Mouse (Mus musculus): ENCODE data around the gene Sipa1l3.

Gene Sipa1l3

DNA sequence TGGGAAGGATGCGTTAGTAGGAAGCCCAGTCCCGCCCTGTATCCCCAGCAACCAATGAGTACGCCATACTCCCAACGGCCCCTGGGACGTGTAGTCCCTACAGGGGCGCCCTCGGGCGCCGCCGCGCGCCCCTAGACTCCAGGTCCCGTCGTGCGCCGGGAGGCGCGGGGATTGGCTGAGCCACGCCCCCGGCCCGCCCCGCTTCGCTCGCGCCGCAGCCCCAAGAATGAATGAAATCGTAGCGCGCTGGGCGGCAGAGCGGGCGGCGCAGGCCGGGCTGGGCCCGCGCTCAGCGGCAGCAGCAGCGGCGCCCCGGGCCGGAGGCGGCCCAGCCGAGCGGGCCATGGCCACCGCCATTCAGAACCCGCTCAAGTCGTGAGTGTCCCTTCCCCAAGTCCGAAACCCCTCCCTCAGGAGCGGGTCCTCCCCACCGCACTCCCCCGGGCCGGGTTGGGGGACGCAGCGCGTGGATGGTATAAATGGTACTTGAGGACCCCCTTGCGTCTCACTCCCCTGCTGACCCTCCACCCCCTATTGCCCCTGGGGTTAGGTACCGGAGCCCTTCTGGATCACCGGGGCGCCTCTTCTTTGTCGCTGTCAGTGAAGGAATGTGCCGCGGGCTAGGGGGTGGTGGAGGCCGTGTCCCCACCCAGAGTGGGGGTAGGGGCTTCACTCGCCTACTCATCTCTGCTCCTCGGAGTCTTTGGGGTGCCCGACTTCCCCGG lies 214.5 kb downstream of the Sipa1l3 start, which contains the start of gene Dpf1:
Gene Dpf1, plus strand, starts transcription at position 214 of the 725 bp plus-strand sequence.
- peak; percentile 39 for DNase-seq (ENCODE audit: low spot score)

DNA sequence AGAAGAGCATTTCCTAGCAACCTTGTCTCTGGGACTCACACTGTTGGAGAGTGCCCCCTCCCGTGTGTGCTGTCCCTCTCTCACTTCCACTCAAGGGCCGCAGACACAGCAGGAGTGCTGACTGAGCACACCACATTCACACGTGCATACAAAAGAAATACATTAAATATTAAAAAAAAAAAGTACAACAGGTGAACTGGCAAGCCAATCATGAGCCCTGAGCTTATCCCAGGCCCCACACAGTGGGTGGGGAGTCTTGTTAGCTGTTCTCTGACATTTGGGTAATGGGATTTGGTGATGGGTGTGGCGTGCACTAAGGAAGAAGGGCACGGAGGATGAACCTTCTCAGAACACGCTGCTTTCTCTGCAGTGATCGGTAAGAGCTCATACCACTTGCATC lies 215.8 kb downstream of the Sipa1l3 start:
- DNase-seq (ENCODE audit: low spot score): no peak

DNA sequence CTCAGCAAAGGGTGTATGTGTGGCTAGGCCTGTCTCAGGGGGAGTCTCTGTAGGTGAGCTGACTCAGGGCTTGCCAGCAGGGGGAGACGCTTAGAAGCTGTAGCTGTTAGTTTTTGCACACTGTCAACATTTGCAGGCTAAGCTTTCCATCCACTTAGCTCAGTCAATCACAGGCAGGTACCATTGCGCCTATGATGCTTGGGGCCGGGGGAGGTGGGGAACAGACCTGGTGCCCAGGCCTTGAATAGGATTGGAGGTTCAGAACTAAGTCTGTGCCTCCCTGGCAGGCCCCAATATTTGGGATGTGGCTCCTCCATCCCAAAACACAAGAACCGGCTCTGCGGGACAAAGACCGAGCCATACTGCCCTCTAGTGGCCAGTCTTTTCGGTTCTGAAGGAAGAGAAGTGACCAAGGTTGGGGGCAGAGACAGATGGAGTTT lies 217.3 kb downstream of the Sipa1l3 start:
- DNase-seq (ENCODE audit: low spot score): peak; percentile 32

DNA sequence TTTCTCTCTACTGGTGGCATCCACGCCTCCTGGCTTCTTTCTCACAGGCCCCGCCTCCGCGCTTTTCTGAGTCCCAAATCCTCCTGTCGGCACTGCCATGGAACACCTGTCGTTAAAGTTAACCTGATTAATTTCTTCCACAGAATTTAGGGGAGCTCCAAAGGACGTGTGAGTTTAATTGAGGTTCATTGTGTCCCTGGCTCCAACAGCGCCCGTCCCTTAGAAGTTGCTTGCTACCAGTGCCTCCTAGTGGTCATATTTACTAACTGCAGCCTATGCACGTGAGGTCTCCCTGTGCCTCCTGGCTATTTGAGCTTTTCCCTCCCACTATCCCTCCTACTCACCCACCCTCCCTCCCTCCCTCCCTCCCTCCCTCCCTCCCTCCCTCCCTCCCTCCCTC lies 221.4 kb downstream of the Sipa1l3 start:
- DNase-seq (ENCODE audit: low spot score): peak; percentile 61

DNA sequence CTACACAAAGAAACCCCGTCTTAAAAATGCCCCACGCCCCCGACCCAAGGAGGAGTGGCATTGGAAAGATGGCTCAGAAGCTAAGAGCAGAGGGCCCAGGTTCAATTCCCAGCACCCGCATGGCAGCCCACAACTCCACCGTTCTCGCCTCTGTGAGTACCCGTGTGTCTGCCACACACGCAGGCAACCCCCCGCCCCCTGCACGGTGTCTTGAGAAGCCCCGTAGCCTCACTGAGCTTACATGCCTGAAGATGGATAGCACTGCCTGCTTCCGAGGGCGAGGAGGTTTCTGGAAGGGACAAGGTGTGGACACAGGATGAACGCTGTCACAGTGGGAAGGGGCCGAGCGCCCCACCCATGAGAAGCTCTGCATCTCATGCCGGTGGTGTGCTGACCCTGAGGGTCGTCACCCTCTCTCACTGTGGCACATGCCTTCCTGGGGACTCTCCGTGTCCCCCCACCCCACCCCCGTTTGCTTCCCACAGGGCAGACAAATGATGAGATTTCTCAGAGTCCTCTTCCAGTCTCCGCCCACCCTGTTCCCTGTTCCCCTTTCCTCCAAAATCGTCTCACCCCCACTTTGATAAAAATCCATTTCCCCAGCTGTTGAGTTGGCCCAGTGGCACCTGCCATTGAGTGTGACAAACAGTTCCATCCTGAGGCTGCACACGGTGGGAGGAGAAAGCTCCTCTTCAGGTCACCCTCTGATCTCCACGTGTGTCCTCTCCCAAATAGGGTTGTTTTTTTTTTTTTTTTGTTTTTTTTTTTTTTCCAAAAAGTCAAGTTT lies 222.4 kb downstream of the Sipa1l3 start:
- DNase-seq (ENCODE audit: low spot score): no peak

DNA sequence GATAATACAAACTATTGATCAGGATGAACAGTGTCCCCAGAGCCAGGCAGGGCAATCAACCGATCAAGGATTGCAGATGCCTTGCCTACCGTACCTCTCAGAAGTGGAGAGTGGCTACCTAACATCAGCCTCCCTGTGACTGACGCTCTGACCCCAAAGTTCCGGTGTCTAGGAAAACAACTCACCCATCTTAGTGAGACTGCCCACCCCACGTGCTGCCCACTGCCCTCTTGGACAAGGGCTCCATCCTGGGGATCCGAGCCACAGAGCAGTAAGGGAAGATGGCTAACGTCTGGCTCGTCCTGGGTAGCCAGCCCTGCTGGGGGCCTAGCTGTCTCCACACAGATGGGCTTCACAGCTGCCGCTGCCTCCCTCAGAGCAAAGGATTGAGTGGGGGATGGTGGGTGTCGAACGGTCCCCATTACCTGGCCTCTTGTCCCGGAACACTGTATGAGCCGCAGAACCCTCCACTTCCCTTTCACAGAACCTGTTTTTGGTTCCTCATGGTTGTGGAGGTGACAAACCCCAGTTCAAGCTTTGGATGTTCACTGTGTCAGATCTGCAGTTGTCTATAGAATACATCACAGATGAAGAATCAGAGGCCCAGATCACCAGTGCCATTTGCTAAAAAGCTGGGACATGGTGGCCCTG lies 224.2 kb downstream of the Sipa1l3 start:
- DNase-seq (ENCODE audit: low spot score): no peak

DNA sequence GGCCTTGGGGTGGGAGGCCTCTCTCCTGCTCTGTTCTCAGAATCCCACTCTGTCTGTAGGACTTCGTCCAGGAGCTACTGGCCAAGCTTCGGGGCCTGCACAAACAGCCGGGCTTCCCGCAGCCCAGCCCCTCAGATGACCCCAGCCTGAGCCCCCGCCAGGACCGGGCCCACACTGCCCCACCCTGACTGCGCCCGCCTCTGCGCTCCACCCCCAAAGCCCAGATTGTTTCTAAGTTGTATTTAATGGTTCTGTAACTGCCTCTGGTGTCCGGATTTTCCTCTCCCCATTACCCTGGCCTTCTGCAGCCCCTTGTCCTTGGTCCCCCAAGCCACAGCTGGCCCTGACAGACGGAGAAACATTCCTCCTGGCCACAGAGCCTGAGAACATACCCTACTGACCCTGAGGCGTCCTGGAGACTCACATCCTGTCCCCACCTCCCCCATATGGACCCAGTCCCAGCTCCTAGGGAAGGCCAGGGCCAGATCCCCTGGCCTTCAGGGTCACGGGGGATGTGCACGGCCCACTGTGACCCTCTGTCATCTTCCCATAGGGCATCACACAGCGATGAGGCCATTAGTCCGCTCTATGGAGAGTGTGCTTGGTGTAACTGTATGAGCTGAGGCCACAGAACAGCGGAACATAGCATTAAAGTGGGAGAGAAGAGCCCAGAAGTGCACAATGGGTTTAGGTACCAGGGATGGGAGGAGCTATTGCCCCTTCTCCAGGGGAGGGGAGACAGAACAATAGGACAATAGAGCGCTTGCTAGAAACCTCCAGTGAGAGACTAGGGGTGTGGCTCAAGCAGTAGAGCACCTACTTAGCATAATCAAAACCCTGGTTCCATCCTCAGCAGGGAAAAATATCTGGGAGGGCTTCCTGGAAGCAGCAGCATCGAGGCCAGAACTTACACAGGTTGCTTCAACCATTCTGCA lies 225.0 kb downstream of the Sipa1l3 start:
- no peak for DNase-seq (ENCODE audit: low spot score)

DNA sequence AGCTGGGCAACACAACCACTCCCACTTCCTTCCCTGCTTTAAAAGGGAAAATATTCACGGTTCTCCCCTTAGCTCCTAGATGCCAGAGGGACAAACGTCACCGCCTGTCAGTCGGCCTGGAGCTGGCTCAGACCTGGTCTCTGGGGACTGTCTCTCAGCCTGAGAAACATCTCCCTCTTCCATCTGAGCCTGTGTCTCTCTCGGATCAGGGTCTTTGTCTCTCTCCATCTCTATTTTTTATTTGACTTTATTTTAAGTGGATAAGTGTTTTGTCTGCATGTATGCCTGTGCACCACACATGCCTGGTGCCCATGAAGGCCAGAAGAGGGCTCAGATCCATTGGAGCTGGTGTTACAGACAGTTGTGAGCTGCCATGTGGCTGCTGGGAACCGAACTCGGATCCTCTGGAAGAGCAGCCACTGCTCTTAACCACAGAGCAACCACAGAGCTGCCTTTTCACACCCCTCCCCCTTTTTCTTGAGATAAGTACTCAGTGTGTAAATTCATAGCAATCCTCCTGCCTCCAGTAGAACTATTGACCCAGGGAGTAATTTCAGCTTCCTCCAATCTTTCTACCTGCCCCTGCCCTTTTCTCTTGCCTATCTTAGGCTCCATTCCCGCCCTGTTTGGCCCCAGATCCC lies 225.9 kb downstream of the Sipa1l3 start:
- DNase-seq (ENCODE audit: low spot score): no peak

DNA sequence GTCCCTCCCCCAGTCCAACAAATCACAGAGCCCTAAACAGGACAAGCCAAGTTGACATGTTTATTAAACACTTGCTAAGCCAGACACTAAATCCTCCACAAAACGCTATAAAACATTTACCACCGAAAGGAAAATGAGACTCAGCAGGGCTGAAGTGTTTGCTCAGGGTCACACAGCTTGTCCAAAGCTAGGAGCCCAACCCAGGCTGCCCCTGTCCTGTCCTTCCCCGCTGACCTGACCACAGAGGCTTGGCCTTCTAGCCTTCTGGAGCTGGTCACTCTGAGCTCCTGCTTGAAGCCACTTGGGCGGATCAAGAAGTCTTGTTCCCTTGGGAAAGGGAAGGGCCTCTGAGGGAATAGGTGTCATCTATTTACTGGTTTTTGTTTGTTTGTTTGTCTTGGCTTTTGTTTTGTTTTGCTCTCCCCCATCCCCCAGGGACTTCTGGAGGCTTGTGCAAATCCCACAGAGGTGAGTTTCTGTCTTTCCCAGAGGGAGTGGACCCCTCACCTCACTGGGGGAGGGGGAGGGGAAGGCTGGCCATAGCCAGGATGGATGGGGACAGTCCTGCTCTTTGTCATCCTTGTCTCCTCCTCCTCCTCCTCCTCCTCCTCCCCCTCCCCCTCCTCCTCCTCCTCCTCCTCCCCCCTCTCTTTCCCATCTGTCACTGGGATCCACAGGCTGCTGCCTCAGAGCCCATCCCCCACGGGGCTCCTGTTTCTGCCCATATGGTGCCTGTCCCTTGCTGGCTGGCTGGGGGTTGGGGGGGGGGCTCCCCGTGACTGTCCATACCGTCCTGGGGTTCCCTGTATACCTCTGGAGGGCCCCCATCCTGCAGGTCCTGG lies 226.6 kb downstream of the Sipa1l3 start:
- no peak for DNase-seq (ENCODE audit: low spot score)

DNA sequence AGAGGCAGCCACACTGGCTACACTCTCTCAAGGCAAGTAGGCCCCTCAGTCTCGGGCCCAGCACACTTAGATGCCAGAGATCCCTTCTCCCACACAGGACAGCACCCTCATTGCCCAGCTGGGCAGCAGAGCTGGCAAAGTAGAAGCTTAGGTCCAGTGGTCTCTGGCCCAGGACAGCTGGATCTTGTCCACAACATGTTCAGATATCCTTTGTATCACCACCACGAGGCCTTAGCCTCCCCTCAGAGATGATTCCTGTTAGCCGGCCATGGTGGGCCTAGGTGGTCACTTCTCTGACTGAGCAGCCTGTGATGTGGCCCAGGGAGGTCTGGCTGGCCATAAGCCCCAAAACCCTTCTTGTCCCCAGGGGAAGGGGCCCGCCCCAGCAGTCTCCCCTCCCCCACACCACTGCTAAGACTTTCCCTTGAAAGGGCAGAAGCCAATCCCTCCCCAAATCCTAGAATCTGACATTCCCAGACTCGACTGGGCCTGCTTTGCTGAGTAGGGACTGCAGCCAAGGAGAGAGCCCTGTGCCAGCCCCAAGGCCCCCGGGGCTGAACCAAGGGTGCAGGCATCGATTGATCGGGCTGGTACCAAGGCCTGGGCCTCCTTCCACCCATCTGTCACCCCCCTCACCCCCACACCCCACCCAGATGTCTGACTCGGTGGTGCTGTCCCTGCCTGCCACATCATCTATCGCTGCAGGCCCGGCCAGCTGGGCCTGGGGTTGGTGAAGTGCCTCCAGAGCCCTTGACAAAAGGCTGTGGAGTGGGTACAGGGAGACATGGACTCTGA lies 227.6 kb downstream of the Sipa1l3 start:
- no peak for DNase-seq (ENCODE audit: low spot score)

DNA sequence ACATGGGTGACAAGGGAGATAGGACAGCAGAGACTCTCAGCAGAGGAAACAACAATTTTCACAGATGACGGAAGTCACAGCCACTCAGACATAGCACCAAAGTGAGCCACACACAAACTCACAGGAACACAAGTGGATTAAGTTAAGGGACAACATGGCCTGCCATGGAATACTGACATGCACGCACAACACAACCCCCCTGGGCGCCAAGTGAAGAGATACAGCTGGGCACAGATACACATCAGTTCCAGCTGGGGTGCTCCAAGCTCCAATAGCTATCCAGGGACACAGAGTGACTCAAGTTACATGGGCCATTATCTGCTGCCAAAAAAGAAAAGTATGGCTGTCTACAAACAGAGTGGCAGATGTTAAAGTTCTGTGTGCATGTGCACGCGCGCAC lies 228.6 kb downstream of the Sipa1l3 start:
- DNase-seq (ENCODE audit: low spot score): no peak

DNA sequence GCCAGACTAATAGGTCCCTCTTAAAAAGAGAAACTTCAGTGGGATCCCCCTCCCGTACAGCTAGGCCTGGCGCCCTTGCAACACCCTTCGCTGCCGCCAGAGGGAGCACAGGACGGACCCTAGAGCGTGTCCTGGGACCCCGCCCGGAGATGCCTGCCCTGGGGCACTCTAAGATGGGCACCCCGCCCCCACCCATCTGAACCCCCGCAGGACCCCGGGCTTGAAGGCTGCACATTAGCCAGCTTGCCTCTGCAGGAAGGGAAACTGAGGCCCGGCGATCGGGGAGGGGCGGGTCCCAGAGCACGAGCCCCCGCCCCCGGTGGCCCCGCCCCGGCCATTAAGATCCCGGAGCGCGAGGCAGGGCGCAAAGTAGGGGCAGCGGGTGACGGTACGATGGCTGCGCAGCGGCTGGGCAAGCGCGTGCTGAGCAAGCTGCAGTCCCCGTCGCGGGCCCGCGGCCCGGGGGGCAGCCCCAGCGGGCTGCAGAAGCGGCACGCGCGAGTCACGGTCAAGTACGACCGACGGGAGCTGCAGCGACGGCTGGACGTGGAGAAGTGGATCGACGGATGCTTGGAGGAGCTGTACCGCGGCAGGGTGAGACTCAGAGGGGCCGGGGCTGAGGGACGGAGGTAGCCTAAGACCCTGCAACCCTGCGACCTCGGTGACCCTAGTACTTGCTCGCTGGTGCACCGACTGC lies 229.4 kb downstream of the Sipa1l3 start, which contains the start of gene Ppp1r14a:
Gene Ppp1r14a, plus strand, starts transcription at position 367 of the 697 bp plus-strand sequence.
- peak; percentile 51 for DNase-seq (ENCODE audit: low spot score)

DNA sequence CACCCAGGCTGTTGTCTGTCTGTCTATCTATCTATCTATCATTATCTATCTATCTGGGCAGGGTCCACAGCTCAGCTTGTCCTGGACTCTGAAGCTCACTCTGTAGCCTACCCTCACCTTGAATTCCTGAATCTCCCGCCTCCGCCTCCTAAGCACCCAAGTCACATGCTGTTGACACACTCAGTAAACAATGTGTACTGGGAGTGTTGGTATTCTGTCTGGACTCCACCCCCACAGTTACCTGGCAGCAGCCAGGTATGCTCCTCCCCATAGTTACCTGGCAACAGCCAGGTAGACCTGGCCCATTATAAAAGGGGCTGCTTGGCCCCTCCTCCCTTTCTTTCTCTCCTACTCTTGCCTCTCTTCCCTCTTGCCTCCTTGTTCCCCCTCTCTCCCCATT lies 230.4 kb downstream of the Sipa1l3 start:
- no peak for DNase-seq (ENCODE audit: low spot score)

DNA sequence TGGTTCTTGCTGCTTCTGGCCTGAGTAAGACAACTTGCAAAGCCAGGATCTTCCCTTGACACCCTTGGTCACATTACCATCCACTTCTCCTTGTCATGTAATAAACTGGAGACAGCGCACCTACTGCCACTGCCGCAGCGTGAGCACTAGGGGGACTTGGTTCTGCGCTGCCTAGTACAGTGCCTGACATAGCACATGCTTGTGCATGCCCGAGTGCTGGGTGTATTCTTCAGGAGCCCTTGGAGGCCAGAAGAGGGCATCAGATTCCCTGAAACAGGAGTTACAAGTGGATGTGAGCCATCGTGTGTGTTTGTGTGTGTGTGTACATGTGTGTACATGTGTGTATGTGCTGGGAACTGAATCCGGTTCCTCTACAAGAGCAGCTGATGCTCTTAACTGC lies 231.0 kb downstream of the Sipa1l3 start:
- no peak for DNase-seq (ENCODE audit: low spot score)

DNA sequence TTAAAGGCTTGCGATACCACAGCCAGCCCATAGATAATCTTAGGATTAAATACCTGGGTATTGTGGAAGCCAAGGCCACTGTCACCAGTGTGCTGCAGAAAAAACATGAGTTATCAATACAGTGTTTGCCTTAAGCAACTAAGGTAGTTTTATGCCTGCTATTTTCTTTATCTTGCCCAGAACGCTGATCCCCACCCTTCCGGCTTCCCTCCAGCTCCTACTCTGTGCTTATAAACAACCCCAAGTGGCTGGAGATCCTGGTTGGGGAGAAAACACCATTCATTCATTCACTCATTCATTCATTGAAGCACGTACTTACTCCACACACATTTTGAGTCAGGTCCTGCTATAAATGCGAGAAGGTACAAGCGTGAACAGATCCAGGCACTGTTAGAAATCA lies 233.9 kb downstream of the Sipa1l3 start:
- DNase-seq (ENCODE audit: low spot score): no peak

DNA sequence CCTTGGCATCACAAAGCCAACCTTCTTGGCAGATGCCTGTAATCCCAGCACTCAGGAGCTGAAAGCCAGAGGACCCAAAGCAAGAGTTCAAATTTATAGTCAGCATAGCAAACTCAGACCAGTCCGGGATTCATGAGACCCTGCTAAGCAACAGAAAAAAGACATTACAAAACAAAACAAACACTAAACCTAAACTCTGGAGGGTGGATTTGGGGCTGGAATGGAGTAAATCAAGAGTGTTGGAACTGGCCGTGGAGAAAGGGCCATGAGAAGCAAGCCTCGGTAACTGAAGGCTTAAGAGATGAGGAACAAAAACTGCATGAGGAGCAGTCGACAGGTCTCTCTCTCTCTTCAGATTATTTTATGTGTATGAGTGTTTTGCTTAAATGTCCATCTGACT lies 234.6 kb downstream of the Sipa1l3 start:
- no peak for DNase-seq (ENCODE audit: low spot score)

DNA sequence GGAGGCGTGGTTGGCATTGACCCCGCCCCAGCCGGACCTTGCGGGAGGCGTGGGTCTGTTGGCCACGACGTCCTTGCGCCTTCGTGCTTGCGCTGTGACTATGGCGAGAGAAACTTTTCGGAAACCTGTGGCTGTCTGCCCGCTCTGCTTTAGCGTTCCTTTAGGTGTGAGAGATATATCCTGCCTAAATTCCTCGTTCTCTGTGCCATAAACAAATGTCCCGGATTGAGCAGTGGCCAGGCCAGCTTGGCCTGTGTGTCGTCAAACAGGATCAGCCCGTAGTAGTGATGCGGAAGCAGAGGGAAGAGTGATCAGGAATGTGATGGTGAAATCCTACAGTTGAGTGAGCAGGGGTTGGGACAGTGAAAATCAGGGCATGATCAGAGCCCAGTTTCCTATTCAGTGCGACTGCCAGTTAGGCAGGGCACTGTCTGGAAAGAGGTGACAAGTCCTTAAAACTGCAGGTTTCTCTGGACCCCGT lies 236.3 kb downstream of the Sipa1l3 start:
- no peak for DNase-seq (ENCODE audit: low spot score)

DNA sequence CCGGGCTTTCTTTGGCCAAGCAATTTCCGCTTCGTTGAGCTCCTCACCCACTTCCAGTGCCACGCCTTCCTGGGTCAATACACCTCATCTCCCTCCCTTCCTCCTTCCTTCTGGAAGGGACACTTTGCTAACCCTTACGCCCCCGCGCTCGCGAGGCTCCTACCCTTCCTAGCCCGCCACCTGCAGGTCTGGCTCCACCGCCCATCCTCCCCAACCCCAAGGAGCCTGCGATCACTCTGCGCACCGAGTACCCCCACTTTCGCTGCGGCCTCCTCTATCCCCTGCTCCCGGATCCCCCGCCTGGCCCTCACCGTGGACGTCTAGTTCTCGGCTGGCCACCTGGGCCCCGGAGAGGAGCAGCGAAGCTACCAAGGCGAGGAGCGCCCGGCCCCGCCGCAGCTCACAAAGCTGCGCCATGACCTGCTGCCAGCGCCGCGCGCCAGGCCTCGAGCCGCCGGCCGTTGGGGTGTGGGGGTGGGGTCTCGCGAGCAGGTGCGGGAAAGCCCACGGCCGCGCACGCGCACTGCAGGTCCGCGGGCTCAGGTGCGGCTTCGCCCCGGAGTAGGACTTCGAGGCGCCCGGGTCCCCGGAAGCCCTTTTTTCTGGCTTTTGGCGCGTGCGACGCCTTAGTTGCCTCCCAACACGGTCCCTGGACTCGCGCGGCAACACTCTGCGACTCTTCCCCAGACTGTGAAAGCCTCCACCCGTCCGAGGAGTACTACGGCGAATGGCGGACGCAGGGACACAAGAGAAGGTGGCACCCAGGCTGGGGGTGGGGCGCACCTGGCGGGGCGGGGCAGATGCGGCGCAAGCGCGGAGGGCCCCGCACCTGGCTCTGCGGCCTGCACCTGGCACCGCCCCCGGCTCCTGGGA lies 237.0 kb downstream of the Sipa1l3 start, which contains the start of gene Spint2:
Gene Spint2, minus strand, starts transcription at position 712 of the 873 bp plus-strand sequence.
- DNase-seq (ENCODE audit: low spot score): peak; percentile 67
